Mouse (Mus musculus) thymus, adult 2 months (tissue): ENCODE results near the gene Adsl. TPM values are rescaled to one million over a fixed set of nuclear protein-coding genes. Genes with fewer than 3 reads are reported as not detected.

ENCODE experiments used
- DNase-seq: peaks from one replicate; pipeline ENCODE4 v3.0.0; 2021
- H3K27ac ChIP-seq: fragments of 200-500 bp; 2 replicates; pipeline ENCODE4 v1.5.1; 2012; ENCODE audit warnings: low read length, control low read depth; ENCODE audit not compliant: control insufficient read depth, insufficient read depth
- H3K27me3 ChIP-seq: fragments of 200-500 bp; 2 replicates; pipeline ENCODE4 v1.6.1; 2012; ENCODE audit warnings: mild to moderate bottlenecking, low read length, moderate library complexity, mixed read lengths; ENCODE audit not compliant: control insufficient read depth, insufficient read depth
- H3K36me3 ChIP-seq: fragments of 200-500 bp; 2 replicates; pipeline ENCODE4 v1.6.1; 2012; ENCODE audit warnings: mild to moderate bottlenecking, low read length, moderate library complexity; ENCODE audit not compliant: control insufficient read depth, insufficient read depth
- H3K4me1 ChIP-seq: fragments of 200-500 bp; replicated peaks from 2 replicates; pipeline ENCODE4 v1.6.1; 2012; ENCODE audit warnings: low read length; ENCODE audit not compliant: control insufficient read depth, insufficient read depth
- H3K4me3 ChIP-seq: fragments of 200-500 bp; 2 replicates; pipeline ENCODE4 v1.5.1; 2012; ENCODE audit warnings: mild to moderate bottlenecking, low read length, control low read depth, moderate library complexity; ENCODE audit not compliant: control insufficient read depth, insufficient read depth
- CTCF ChIP-seq: fragments of 200-500 bp; IDR thresholded peaks from 2 replicates; pipeline ENCODE4 v1.5.1; 2012; ENCODE audit warnings: mild to moderate bottlenecking, control low read depth, low read length, moderate library complexity, borderline replicate concordance; ENCODE audit not compliant: control insufficient read depth, poor library complexity, insufficient read depth; ENCODE audit errors: extremely low read depth
- POLR2A ChIP-seq: fragments of 200-500 bp; IDR thresholded peaks from 2 replicates; pipeline ENCODE4 v1.6.1; 2012; ENCODE audit warnings: mild to moderate bottlenecking, low read length, control low read depth, moderate library complexity; ENCODE audit not compliant: control insufficient read depth, poor library complexity, insufficient read depth; ENCODE audit errors: extremely low read depth
- WGBS: fragments of 180-500 bp; shearing (Covaris S2); methylation state at CpG from one replicate; pipeline ENCODE4 v1.1.7; 2018; 5-methylcytosine and 5-hydroxymethylcytosine counted together
- polyA plus RNA-seq: library from polyadenylated mRNA; depleted of rRNA; stranded (reverse); fragments of >200 nt; gene quantifications from 2 replicates; pipeline ENCODE4 v1.2.3, GENCODE M21; 2012; rRNA removed

The Adsl gene
- polyA plus RNA-seq, 1 experiment = 93.3 TPM

DNA sequence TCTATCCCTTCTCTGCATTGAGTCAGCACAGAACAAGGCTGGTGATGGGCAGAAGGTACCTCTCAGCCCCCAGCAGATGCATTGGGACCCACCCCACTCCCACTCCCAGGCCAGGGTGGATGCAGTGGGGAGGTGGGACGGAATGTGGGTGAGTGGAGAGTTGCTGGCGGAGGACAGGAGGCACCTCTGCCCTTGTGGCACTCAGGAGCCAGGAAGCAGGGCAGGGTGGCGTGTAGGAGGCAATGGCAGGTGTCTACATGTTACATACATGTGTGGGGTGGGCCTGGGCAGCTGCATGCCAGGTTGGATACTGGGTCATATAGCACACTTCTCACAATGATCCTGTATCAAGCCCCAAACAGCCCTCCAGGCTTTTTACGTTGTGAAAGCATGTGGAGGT is 64.1 kb downstream of the Adsl start:
- DNase-seq = no peak
- no peak overlapping the region for H3K27ac ChIP-seq
- 95% methylated on average over 4 of the region's 4 CpGs for WGBS
- TF ChIP-seq CTCF = no peak
- TF ChIP-seq POLR2A = no peak
- no peaks in the 10 kb centered on the region for H3K4me1 ChIP-seq
- H3K36me3 ChIP-seq = peaks cover 30% of the 10 kb centered on the region
- no peaks in the 10 kb centered on the region for H3K27me3 ChIP-seq
- H3K4me3 ChIP-seq = no peak overlapping the region

DNA sequence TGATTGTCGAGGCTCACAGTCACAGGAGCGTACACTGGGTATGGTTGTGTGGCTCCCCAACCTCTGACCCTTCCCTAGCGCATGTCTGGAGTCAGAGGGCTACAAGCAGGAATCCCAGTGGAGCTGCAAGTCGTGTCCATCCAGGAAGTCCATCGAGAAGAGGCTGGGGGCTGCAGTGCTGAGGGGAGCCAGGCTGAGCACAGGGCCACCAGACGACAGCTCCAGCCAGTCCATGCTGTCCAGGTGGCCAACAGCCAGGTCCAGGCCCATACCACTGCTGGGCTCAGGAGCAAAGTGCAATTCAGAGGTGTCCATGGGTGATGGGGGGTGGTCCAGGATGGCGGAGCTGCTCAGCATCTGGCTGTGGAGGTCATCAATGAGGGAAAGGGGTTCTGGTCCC is 64.9 kb downstream of the Adsl start:
- Histone ChIP-seq H3K4me3 (no peak overlapping the region), H3K4me1 (no peaks in the 10 kb centered on the region), H3K27ac (no peak overlapping the region), H3K27me3 (no peaks in the 10 kb centered on the region), H3K36me3 (peaks cover 38% of the 10 kb centered on the region)
- no peak for DNase-seq
- 95% methylated on average over 7 of the region's 7 CpGs for WGBS
- no peak for TF ChIP-seq POLR2A
- TF ChIP-seq CTCF = no peak

DNA sequence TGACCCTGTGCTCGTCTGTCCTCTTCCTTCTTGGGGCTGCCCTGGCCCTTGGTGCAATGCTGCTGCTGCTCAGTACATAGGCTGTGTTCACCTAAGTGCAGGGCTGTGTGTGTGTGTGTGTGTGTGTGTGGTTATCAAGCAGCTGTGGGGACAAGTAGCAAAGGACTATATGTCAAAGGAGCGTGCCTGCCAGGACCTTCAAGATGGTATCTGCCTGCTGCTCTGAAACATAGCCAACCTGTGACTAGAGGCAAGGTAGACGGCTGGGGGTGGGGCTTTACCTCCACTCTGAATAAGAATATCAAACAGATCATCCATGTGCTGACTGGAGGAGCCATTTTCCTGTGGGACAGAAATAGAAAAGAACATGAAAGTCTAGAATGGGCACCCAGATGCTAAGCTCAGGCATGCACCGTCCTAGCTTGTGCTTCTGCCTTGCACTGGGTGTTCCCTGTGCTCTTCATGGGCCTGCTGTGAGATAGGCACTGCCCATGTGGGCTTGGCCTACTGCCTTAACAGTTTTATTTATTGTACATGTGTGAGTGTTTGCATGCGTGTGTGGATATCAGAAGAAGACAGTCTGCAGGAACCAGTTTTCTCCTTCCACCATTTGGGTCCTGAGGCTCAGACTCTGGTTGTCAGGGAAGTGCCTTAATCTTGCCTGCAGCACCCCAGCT is 66.9 kb downstream of the Adsl start:
- no peak overlapping the region for H3K4me3 ChIP-seq
- H3K36me3 ChIP-seq = peaks cover 56% of the 10 kb centered on the region
- TF ChIP-seq CTCF (no peak), POLR2A (no peak)
- no peak overlapping the region for H3K27ac ChIP-seq
- no peaks in the 10 kb centered on the region for H3K4me1 ChIP-seq
- no peak for DNase-seq
- H3K27me3 ChIP-seq = no peaks in the 10 kb centered on the region
- WGBS = 91% methylated on average over 5 of the region's 5 CpGs

DNA sequence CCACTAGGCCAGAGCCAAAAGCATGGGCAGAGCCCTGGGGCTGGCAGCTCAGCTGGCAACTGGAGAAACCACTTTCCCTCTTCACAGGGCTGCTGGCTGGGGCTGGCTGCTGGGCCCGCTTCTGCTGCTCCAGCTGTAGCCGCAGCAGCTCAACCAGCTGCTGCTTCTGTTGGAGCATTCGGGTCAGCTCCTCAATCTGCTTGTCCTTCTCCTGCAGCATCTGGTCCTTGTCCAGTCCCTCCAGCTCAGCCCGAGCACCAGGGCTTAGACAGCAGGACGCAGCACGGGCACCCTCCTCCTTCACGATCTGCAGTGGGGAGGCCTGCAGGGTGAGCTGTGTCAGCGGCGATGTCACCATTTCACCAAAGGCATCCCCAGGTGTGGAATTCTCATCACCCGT is 68.2 kb downstream of the Adsl start:
- no peak overlapping the region for H3K27ac ChIP-seq
- DNase-seq = no peak
- TF ChIP-seq CTCF = no peak
- no peak for TF ChIP-seq POLR2A
- WGBS = 96% methylated on average over 10 of the region's 10 CpGs
- H3K4me3 ChIP-seq = no peak overlapping the region
- H3K36me3 ChIP-seq = peaks cover 69% of the 10 kb centered on the region
- no peaks in the 10 kb centered on the region for H3K4me1 ChIP-seq
- H3K27me3 ChIP-seq = no peaks in the 10 kb centered on the region

DNA sequence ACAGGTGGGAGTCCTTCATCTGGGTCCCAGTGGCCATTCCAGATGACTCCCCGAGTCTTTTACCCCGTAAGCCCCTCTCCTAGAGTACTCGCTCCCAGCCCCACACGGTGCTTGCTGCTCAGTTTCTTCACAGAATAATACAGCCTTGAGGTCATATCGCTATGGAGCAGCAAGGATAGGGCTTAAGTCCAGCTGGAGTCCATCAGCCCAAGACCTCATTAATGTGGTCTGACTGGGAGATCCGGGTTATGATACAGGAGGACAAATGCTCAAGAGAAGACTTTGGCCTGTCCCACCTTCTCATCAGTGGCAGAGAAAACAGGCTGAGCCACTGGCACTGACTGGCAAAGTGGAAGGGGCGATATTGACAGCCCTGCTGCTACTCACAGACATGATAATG is 69.0 kb downstream of the Adsl start:
- no peaks in the 10 kb centered on the region for H3K27me3 ChIP-seq
- TF ChIP-seq POLR2A (no peak), CTCF (no peak)
- no peak overlapping the region for H3K4me3 ChIP-seq
- WGBS = 97% methylated on average over 7 of the region's 7 CpGs
- no peak overlapping the region for H3K27ac ChIP-seq
- no peaks in the 10 kb centered on the region for H3K4me1 ChIP-seq
- H3K36me3 ChIP-seq = peaks cover 77% of the 10 kb centered on the region
- DNase-seq = no peak

Other genes starting within 250 kb of the Adsl start
- gene Tnrc6b, start 237.2 kb upstream of the Adsl start, polyA plus RNA-seq = 56.1 and 57.9 TPM in 2 replicates
- gene Sgsm3, start 29.3 kb downstream of the Adsl start, polyA plus RNA-seq = 18.4 and 18.5 TPM in 2 replicates
- gene Mrtfa, start 242.3 kb downstream of the Adsl start, polyA plus RNA-seq = 114 and 127 TPM in 2 replicates